In the genomic region with DNA sequence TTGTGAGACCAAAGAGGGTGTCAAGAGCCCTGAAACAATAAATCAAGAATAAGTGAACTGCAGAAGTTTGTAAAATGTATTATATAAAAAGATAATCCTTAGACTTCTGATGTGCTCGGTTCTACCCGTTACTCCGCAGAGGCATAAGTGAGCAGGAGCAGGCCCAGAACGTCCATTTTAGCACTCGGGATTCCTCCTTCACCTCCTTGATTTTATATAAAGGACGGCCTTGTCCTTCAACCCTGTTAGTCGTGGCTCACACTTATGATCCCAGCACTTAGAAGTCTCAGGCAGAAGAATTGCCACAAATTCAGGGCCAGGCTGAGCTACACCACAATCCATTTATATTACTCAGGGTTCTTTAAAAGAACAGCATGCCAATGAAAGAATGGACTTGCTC, we compare ENCODE assay signal across 27 mouse cellular contexts. TPM values are rescaled to one million over a fixed set of nuclear protein-coding genes. Genes with fewer than 3 reads are reported as not detected.
A peak's percentile ranks its signal among the peaks of the same experiment; 100 is the strongest.
DNase-seq lines count a peak whose midpoint lies in the region; ATAC-seq lines count a peak whose summit lies in the region.
"Had no signal": no experiment of that assay in that cellular context is flagged by ENCODE, and none has a peak within 500 bp of the region (broad histone marks: within the 10 kb centered on the region; RNA-seq: fewer than 3 reads in every experiment).

No protein-coding gene starts in this region.

- peaks cover 61% of the 10 kb centered on the region for H3K36me3 ChIP-seq in kidney, embryonic 15.5 days
- H3K36me3 ChIP-seq in kidney, embryonic 14.5 days (ENCODE audit: control insufficient read depth, insufficient read depth, low read length): peaks cover 53% of the 10 kb centered on the region
- peaks cover 14% of the 10 kb centered on the region; the same call in 1 of the 2 replicates for H3K36me3 ChIP-seq in midbrain, embryonic 11.5 days (ENCODE audit: control insufficient read depth, insufficient read depth, low read length)
- H3K36me3 ChIP-seq in midbrain, embryonic 13.5 days: peaks cover 40% of the 10 kb centered on the region

- H3K4me3 ChIP-seq in kidney, embryonic 15.5 days (replicated peaks): no peak overlapping the region
- H3K4me3 ChIP-seq in kidney, embryonic 14.5 days (ENCODE audit: low read length): no peak overlapping the region
- no peak overlapping the region for H3K4me3 ChIP-seq in midbrain, embryonic 11.5 days (ENCODE audit: low read depth, low read length)
- H3K4me3 ChIP-seq in midbrain, embryonic 13.5 days (replicated peaks): no peak overlapping the region

- no peaks in the 10 kb centered on the region for H3K9me3 ChIP-seq in kidney, embryonic 15.5 days (replicated peaks)
- no peaks in the 10 kb centered on the region for H3K9me3 ChIP-seq in kidney, embryonic 14.5 days (ENCODE audit: control insufficient read depth, low read length)
- H3K9me3 ChIP-seq in midbrain, embryonic 11.5 days (ENCODE audit: control insufficient read depth, low read length): no peaks in the 10 kb centered on the region
- no peaks in the 10 kb centered on the region for H3K9me3 ChIP-seq in midbrain, embryonic 13.5 days
- H3K9me3 ChIP-seq: G1E had no signal

- H3K27me3 ChIP-seq in kidney, embryonic 15.5 days: no peaks in the 10 kb centered on the region
- no peaks in the 10 kb centered on the region for H3K27me3 ChIP-seq in kidney, embryonic 14.5 days (ENCODE audit: control insufficient read depth, insufficient read depth, low read length)
- H3K27me3 ChIP-seq in midbrain, embryonic 11.5 days (ENCODE audit: control insufficient read depth, insufficient read depth, low read length): no peaks in the 10 kb centered on the region
- H3K27me3 ChIP-seq in midbrain, embryonic 13.5 days: no peaks in the 10 kb centered on the region
- H3K27me3 ChIP-seq: CH12.LX, Patski had no signal

- H3K4me1 ChIP-seq in kidney, embryonic 15.5 days: peaks cover 5% of the 10 kb centered on the region
- no peaks in the 10 kb centered on the region; the same call in 1 of the 2 replicates for H3K4me1 ChIP-seq in kidney, embryonic 14.5 days (ENCODE audit: control insufficient read depth, insufficient read depth, low read length)
- peaks cover 4% of the 10 kb centered on the region; the same call in 1 of the 2 replicates for H3K4me1 ChIP-seq in midbrain, embryonic 11.5 days (ENCODE audit: control insufficient read depth, insufficient read depth, low read length)
- peaks cover 5% of the 10 kb centered on the region for H3K4me1 ChIP-seq in midbrain, embryonic 13.5 days (replicated peaks)

- H3K4me2 ChIP-seq in kidney, embryonic 15.5 days: no peak overlapping the region
- no peak overlapping the region for H3K4me2 ChIP-seq in kidney, embryonic 14.5 days (replicated peaks; ENCODE audit: low read depth, low read length)
- no peak overlapping the region for H3K4me2 ChIP-seq in midbrain, embryonic 11.5 days
- H3K4me2 ChIP-seq in midbrain, embryonic 13.5 days (replicated peaks): no peak overlapping the region

- 0 out of 2 replicates have a peak overlapping the region, but pooled peaks have one; percentile 19 for H3K27ac ChIP-seq in kidney, embryonic 15.5 days
- H3K27ac ChIP-seq in kidney, embryonic 14.5 days (ENCODE audit: low read depth, low read length): no peak overlapping the region
- no peak overlapping the region for H3K27ac ChIP-seq in midbrain, embryonic 11.5 days (ENCODE audit: low read depth, low read length)
- H3K27ac ChIP-seq in midbrain, embryonic 13.5 days: no peak overlapping the region

- no peak for ATAC-seq in kidney, embryonic 15.5 days (replicated peaks; ENCODE audit: low FRiP score)
- no peak for ATAC-seq in kidney, embryonic 14.5 days (ENCODE audit: low FRiP score, low TSS enrichment)
- no peak for ATAC-seq in midbrain, embryonic 11.5 days (ENCODE audit: low FRiP score)
- ATAC-seq in midbrain, embryonic 13.5 days: no peak
- ATAC-seq: activated CD4-positive, CD25-positive, alpha-beta regulatory T cell, adult 4 months; CD4-positive, CD25-positive, alpha-beta regulatory T cell, adult 4 months; Patski had no signal

- 90% methylated on average over 7 of the region's 7 CpGs for WGBS in kidney, embryonic 15.5 days
- 93% methylated on average over 7 of the region's 7 CpGs for WGBS in kidney, embryonic 14.5 days
- 92% methylated on average over 7 of the region's 7 CpGs for WGBS in midbrain, embryonic 11.5 days
- WGBS in midbrain, embryonic 13.5 days: 85% methylated on average over 7 of the region's 7 CpGs

- peak; percentile 18 to 60 for DNase-seq in adrenal gland, adult (ENCODE audit: inconsistent age in 2 of 2, low spot score in 1 of 2)
- no peak for DNase-seq in adrenal gland, adult 2 months
- DNase-seq in heart, adult 11 months: peak; percentile 55
- DNase-seq in heart, adult 9 months (ENCODE audit: low spot score in 2 of 2): no peak
- DNase-seq in midbrain, embryonic 11.5 days (ENCODE audit: low spot score, missing footprints): peak; percentile 28
- DNase-seq: adrenal gland, adult 8-10 months; adrenal gland, postnatal 10 days; adrenal gland, postnatal 14 days; adrenal gland, postnatal 25 days; adrenal gland, postnatal 36 days; B cell, adult 2 months; cerebellum, adult 11 months; cerebellum, adult 11-12 months; cerebellum, adult 18-20 months; cerebellum, adult 2 months had no signal

- no peak overlapping the region for H3K9ac ChIP-seq in kidney, embryonic 15.5 days
- no peak overlapping the region for H3K9ac ChIP-seq in kidney, embryonic 14.5 days (ENCODE audit: low read depth, low read length)
- H3K9ac ChIP-seq in midbrain, embryonic 11.5 days (ENCODE audit: low read length): no peak overlapping the region
- no peak overlapping the region for H3K9ac ChIP-seq in midbrain, embryonic 13.5 days (replicated peaks)

RNA-seq across cellular contexts. Expression of a gene that starts 5.4 kb away (rescaled TPM):
- 100 to 1,000 TPM; 607 to 630 TPM for total RNA-seq in adrenal gland, adult 2 months (2021)
- 178 and 209 TPM in 2 replicates for polyA plus RNA-seq in adrenal gland, adult 2 months (2012; rRNA removed)
- polyA plus RNA-seq in kidney, embryonic 15.5 days (2015; fragmentation: Nextera tagmentation; extraction: Ambion mirVana): 838 and 886 TPM in 2 replicates
- polyA plus RNA-seq in kidney, embryonic 14.5 days (2014; fragmentation: Nextera tagmentation; extraction: Ambion mirVana): 967 and 1,287 TPM in 2 replicates
- polyA plus RNA-seq in midbrain, embryonic 11.5 days (2014; fragmentation: Nextera tagmentation; extraction: Ambion mirVana): 915 and 936 TPM in 2 replicates
- 643 and 661 TPM in 2 replicates for polyA plus RNA-seq in midbrain, embryonic 13.5 days (2015; fragmentation: Nextera tagmentation; extraction: Ambion mirVana)

RNA-seq across cellular contexts. Expression of a gene that starts 15.0 kb away (rescaled TPM):
- 1 to 10 TPM; 2.3 to 4.4 TPM for total RNA-seq in adrenal gland, adult 2 months (2021)
- polyA plus RNA-seq in adrenal gland, adult 2 months (2012; rRNA removed): 0.26 and 0.56 TPM in 2 replicates
- polyA plus RNA-seq in kidney, embryonic 15.5 days (2015; fragmentation: Nextera tagmentation; extraction: Ambion mirVana): 84.9 and 92.8 TPM in 2 replicates
- polyA plus RNA-seq in kidney, embryonic 14.5 days (2014; fragmentation: Nextera tagmentation; extraction: Ambion mirVana): 98.1 and 100.0 TPM in 2 replicates
- polyA plus RNA-seq in midbrain, embryonic 11.5 days (2014; fragmentation: Nextera tagmentation; extraction: Ambion mirVana): 106 and 107 TPM in 2 replicates
- polyA plus RNA-seq in midbrain, embryonic 13.5 days (2015; fragmentation: Nextera tagmentation; extraction: Ambion mirVana): 44.8 and 49.4 TPM in 2 replicates

RNA-seq across cellular contexts. Expression of a gene that starts 22.5 kb away (rescaled TPM):
- under 1 TPM in 1 of 2 experiments, not detected in 1; 0.63 TPM for total RNA-seq in adrenal gland, adult 2 months (2021)
- polyA plus RNA-seq in adrenal gland, adult 2 months (2012; rRNA removed): not detected in 2 replicates
- not detected in 2 replicates for polyA plus RNA-seq in kidney, embryonic 15.5 days (2015; fragmentation: Nextera tagmentation; extraction: Ambion mirVana)
- polyA plus RNA-seq in kidney, embryonic 14.5 days (2014; fragmentation: Nextera tagmentation; extraction: Ambion mirVana): not detected in 2 replicates
- not detected in 2 replicates for polyA plus RNA-seq in midbrain, embryonic 11.5 days (2014; fragmentation: Nextera tagmentation; extraction: Ambion mirVana)
- polyA plus RNA-seq in midbrain, embryonic 13.5 days (2015; fragmentation: Nextera tagmentation; extraction: Ambion mirVana): not detected in 2 replicates
- total RNA-seq: adrenal gland, adult 18-20 months; adrenal gland, postnatal 25 days; MEL had no signal
- polyA plus RNA-seq: activated CD4-positive, CD25-positive, alpha-beta regulatory T cell, adult 4 months; brain, embryonic 14.5 days; C2C12; CD4-positive, CD25-positive, alpha-beta regulatory T cell, adult 4 months; cerebellum, adult 2 months; G1E; Patski had no signal

RNA-seq across cellular contexts. Expression of a gene that starts 28.8 kb away (rescaled TPM):
- total RNA-seq in adrenal gland, adult 2 months (2021): 100 to 1,000 TPM; 179 to 195 TPM
- polyA plus RNA-seq in adrenal gland, adult 2 months (2012; rRNA removed): 124 and 151 TPM in 2 replicates
- polyA plus RNA-seq in kidney, embryonic 15.5 days (2015; fragmentation: Nextera tagmentation; extraction: Ambion mirVana): 493 and 571 TPM in 2 replicates
- polyA plus RNA-seq in kidney, embryonic 14.5 days (2014; fragmentation: Nextera tagmentation; extraction: Ambion mirVana): 566 and 622 TPM in 2 replicates
- polyA plus RNA-seq in midbrain, embryonic 11.5 days (2014; fragmentation: Nextera tagmentation; extraction: Ambion mirVana): 686 and 692 TPM in 2 replicates
- 443 and 496 TPM in 2 replicates for polyA plus RNA-seq in midbrain, embryonic 13.5 days (2015; fragmentation: Nextera tagmentation; extraction: Ambion mirVana)

RNA-seq across cellular contexts. Expression of a gene that starts 53.1 kb away (rescaled TPM):
- total RNA-seq in adrenal gland, adult 2 months (2021): 1,000 to 10,000 TPM; 2,694 to 3,346 TPM
- polyA plus RNA-seq in adrenal gland, adult 2 months (2012; rRNA removed): 7,039 and 9,498 TPM in 2 replicates
- 2,850 and 2,855 TPM in 2 replicates for polyA plus RNA-seq in kidney, embryonic 15.5 days (2015; fragmentation: Nextera tagmentation; extraction: Ambion mirVana)
- 2,294 and 2,764 TPM in 2 replicates for polyA plus RNA-seq in kidney, embryonic 14.5 days (2014; fragmentation: Nextera tagmentation; extraction: Ambion mirVana)
- polyA plus RNA-seq in midbrain, embryonic 11.5 days (2014; fragmentation: Nextera tagmentation; extraction: Ambion mirVana): 2,316 and 2,383 TPM in 2 replicates
- polyA plus RNA-seq in midbrain, embryonic 13.5 days (2015; fragmentation: Nextera tagmentation; extraction: Ambion mirVana): 2,005 and 2,018 TPM in 2 replicates

Comparison
In these comparisons a context has a peak if more than half of its experiments do, and no peak if none do; other contexts are left out.
1. DNase-seq: peak in adrenal gland, adult (2 of 2), heart, adult 11 months (single experiment) and midbrain, embryonic 11.5 days (single experiment); none in adrenal gland, adult 2 months (single experiment) and heart, adult 9 months (0 of 2).
2. RNA of a gene that starts 15.0 kb away (polyA plus RNA-seq): 106 to 107 TPM in midbrain, embryonic 11.5 days, 98.1 to 100.0 TPM in kidney, embryonic 14.5 days, 84.9 to 92.8 TPM in kidney, embryonic 15.5 days and 44.8 to 49.4 TPM in midbrain, embryonic 13.5 days; 0.26 to 0.56 TPM in adrenal gland, adult 2 months; every median in the first group is over 10 times any median in the second.